Mouse (Mus musculus): Measurements from ENCODE around the gene Ank3. TPM values are rescaled to one million over a fixed set of nuclear protein-coding genes. Genes with fewer than 3 reads are reported as not detected.

Ank3 gene
- total RNA-seq, 2 experiments from 2014 or later, result 525 to 540 TPM

- DNase-seq (ENCODE audit: extremely low spot score in 1 of 2, low spot score in 2 of 2), result no peak
- intact Hi-C loops (cut with DNase I), result no loop called here
Measured at GRCm38 (mm10) chr10:69527318-69527717, 128.7 kb downstream of the Ank3 start.

DNA sequence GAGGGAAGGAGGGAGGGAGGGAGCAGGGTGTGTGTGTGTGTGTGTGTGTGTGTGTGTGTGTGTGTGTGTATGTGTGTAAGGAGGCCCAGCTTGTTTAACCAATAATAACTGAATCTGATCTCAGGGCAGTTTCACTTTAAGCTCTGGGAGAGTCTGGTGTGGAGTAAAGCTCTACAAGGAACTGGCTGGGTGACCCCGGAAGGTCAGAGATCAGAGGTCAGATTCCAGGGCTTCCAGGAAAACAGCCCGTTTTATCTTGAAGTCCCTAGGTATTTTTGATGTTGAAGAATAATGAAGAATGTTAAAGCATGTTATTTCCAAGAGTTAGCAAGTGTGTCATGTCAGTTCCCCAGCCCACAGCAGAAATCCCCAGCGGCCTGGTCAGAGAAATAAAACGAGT is 130.2 kb downstream of the Ank3 start:
- DNase-seq (ENCODE audit: extremely low spot score in 1 of 2, low spot score in 2 of 2), result no peak
- intact Hi-C loops (cut with DNase I), result no loop called here

DNA sequence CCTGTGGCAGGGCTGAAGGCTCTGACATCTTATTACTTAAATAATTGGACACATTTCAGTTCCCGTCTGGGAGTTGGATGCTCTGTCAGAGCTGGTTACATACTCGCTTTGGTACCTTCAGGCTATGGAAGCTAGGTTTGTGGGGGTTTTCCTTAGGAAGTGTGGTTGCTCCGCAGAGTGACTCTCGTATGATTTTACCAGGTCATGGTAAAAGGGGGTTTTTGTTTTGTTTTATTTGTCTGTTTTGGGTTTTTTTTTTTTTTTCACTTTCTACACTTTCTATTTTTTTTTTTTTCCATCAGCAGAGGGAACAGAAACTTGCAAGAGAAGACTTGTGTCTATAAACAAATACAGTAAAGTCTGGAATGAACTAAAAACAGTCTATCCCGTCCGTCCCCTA is 131.8 kb downstream of the Ank3 start:
- DNase-seq (ENCODE audit: extremely low spot score in 1 of 2, low spot score in 2 of 2), result no peak
- intact Hi-C loops (cut with DNase I), result loop anchor here (5.0 to 10.0 kb wide), 3 partner anchors 63 to 124 kb away; no protein-coding TSS in a partner anchor

DNA sequence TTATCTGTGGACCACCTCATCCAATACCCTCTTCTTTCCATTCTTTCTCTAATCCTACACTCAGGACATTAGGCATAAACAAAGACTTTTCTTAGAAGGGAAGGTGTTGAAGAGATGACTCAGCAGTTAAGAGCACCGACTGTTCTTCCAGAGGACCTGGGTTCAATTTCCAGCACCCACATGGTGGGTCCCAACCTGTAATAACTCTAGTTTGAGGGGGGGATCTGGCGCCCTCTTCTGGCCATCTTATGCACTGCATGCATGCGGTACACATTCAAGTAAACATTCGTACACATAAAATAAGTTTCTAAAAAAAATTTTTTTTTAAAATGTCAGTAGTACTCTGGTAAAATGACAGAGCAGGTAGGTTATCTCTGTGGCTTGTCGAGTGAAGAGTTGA is 133.0 kb downstream of the Ank3 start:
- intact Hi-C loops (cut with DNase I), result loop anchor here (5.0 to 10.0 kb wide), 3 partner anchors 64 to 123 kb away; no protein-coding TSS in a partner anchor
- no peak for DNase-seq (ENCODE audit: extremely low spot score in 1 of 2, low spot score in 2 of 2)

DNA sequence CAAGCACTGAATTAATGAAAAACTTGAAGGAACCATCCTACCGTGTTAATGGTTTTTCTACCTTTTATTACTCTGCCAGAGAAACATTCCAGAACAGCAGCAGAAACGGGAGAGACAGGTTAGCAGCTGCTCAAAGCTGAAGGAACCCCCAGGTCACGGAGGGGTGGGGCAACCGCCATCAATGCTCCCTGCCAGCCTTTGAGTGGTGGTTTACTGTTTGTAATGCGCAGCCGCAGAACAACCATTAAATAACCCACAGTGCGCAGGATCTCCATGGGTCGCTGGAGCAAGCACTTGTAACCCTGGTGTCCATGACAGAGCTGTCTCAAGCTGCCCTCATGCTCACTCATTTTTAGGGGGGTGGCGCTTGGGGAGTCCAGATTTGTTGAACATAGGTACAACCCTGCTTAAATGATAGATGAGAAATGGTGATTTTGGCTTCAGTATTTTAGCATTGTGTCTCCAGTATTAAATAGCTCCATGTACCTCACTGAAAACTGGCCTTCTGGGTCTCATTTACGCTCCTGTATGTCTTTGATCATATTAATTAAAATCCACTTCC is 133.7 kb downstream of the Ank3 start:
- intact Hi-C loops (cut with DNase I), result loop anchor here (5.0 to 10.0 kb wide), 3 partner anchors 65 to 123 kb away; no protein-coding TSS in a partner anchor

DNA sequence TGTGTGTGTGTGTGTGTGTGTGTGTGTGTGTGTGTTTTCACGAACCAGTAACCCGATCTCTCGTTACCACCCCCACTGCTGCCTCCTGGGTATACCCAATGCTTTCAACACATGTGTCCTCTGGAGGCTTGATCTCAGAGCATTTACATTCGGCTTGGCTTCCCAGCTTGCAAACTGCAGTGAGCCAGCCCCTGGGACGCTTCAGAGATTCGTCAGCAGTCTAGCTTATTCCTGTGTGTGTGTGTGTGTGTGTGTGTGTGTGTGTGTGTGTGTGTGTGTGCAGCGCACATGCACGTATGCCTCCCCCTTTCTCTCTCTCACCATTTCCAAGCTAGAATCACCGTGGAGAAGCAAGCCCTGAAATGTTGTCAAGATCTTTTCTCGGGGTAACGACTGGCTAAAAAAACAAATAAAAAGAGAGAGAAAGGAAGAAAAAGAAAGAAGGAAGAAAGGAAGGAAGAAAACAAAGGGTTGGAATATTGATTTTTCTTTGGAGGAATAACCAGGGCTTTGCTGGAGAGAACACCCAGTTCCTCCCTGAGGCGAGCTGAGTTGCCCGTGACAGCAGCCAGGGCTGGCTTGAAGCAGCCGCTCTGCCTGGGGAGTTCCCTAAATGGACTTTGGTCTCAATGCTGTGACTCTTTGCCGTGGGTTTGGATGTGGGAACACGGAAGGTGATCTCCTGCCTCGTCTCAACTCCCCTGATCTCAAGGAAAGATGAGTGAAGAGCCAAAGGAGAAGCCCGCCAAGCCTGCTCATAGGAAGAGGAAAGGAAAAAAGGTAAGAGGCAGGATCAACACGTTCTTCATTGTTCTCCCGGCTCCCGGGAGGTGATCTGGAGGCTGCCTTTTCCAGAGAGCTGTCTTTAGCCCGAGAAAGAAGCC is 135.2 kb downstream of the Ank3 start:
- intact Hi-C loops (cut with DNase I), result loop anchor here (5.0 to 10.0 kb wide), 3 partner anchors 66 to 121 kb away; no protein-coding TSS in a partner anchor
- DNase-seq (ENCODE audit: extremely low spot score in 1 of 2, low spot score in 2 of 2), result peak; percentile 66 to 75

More for the DNA sequence above, 133.7 kb downstream of the Ank3 start:
- DNase-seq (ENCODE audit: extremely low spot score in 1 of 2, low spot score in 2 of 2), result no peak

- intact Hi-C loops (cut with DNase I), result loop anchor here (5.0 to 10.0 kb wide), 4 partner anchors 38 to 120 kb away; no protein-coding TSS in a partner anchor
- no peak for DNase-seq (ENCODE audit: extremely low spot score in 1 of 2, low spot score in 2 of 2)
Measured at GRCm38 (mm10) chr10:69534716-69535115, 136.1 kb downstream of the Ank3 start.

DNA sequence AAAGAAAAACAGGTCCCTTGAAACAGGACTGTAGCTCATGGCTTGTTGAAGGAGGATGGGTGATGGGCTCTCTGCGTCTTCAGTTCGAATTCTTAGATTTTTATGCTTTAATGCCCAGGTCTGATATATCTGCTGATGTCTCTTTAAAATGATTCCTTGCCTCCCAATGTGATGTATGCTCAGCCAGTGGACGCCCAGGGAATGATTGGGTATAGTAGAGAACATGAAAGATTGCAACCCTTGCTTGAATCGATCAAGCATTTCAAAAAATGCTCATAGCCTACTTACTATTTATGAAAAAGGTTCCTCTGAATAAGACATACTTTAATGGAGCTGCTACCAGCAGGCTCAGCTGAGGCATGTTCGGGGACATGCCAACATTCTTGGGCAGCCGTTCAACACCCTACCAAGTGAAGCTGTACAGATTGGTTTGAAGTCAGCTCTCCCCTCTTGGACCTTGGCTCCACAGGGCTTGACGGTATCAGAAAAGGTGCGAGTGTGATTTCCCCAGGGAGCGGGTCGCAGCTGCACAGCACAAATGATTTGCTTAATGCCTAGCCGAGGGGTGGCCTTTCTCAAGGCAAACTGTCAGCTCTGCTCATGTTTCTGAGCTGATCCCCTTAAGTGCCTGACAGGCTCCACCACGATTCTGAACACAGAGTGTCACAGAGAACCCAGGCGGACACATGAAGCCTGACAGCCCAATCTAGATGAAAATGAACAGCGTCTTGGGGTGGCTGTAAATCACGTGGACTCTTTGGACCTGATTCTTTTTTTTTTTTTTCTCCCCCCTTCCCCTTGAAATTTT is 136.8 kb downstream of the Ank3 start:
- intact Hi-C loops (cut with DNase I), result loop anchor here (5.0 to 10.0 kb wide), 2 partner anchors 37 to 119 kb away; no protein-coding TSS in a partner anchor

DNA sequence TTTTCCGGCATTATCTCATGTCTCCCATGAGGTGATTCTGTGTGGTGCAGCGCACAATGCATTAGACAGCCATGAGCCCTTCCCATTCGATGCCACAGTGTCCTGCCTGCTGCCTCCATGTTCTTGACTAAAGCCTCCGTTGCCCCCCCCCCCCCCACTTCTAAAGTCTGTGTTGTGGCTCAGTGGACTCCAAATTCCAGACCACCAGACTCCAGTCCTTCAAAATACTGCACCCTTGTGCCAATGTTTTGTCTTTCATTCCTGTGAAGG is 137.3 kb downstream of the Ank3 start:
- DNase-seq (ENCODE audit: extremely low spot score in 1 of 2, low spot score in 2 of 2), result no peak
- intact Hi-C loops (cut with DNase I), result loop anchor here (5.0 to 10.0 kb wide), 2 partner anchors 36 to 119 kb away; no protein-coding TSS in a partner anchor

More for the DNA sequence above, 136.8 kb downstream of the Ank3 start:
- DNase-seq (ENCODE audit: extremely low spot score in 1 of 2, low spot score in 2 of 2), result peak; percentile 26 to 39

DNA sequence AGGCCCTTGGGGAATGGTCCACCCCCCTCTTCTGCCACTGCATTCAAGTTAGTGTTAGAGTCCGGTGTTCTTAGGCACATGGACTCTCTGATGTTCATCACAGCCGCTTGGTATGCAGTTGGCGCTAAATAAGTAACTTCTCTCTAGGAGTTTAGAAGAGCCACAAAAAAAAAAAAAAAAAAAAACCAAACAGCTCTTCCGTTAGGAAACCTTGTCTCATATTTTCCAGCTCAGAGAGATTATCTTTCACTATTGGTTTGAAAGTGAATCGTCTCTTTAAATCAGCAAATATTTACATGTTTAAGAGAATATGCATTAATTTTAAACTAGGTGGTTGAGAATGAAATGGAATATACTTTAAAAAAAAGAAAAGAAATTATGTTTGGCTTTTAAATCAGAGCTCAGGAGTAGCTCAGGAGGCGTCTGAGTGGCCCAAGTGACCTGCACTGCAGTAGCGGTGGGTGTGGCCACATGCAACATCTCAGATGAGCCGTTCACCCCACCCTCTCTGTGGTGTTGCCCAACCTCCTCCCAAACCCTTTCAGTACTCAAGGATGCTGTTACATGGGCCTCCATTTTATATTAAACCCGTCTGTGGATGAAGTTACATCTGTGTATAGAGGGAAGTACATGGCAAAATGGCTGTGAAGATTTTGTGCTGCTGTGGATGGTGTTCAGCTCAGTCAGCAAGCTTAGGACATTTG is 138.0 kb downstream of the Ank3 start:
- intact Hi-C loops (cut with DNase I), result loop anchor here (5.0 to 10.0 kb wide), 2 partner anchors 36 to 118 kb away; no protein-coding TSS in a partner anchor
- no peak for DNase-seq (ENCODE audit: extremely low spot score in 1 of 2, low spot score in 2 of 2)

- intact Hi-C loops (cut with DNase I), result loop anchor here (5.0 to 10.0 kb wide), 2 partner anchors 34 to 117 kb away; no protein-coding TSS in a partner anchor
- DNase-seq (ENCODE audit: extremely low spot score in 1 of 2, low spot score in 2 of 2), result no peak
Measured at GRCm38 (mm10) chr10:69538236-69538635, 139.7 kb downstream of the Ank3 start.

DNA sequence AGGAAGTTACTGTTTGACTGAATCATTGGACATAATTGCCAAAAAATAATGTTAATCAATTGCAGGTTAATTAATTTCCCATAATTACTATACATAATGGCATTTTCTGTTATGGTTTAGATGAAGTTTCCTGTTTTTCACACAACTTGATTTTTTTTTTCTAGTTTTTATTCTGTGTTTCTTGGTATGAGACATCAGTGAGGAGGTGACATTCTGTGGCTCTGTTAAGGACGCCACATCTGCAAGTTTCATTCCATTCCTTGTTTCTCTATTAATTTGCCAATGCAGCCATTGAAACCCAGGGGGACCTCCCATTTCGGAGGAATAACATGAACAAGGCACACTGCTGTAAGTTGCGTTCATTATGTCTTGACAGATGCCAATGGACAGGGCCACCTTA is 143.9 kb downstream of the Ank3 start:
- DNase-seq (ENCODE audit: extremely low spot score in 1 of 2, low spot score in 2 of 2), result no peak
- intact Hi-C loops (cut with DNase I), result no loop called here

- intact Hi-C loops (cut with DNase I), result no loop called here
Measured at GRCm38 (mm10) chr10:69543876-69544620, 145.5 kb downstream of the Ank3 start.

GRCm38 (mm10) chr10:69544653-69545052 is 146.1 kb downstream of the Ank3 start:
- intact Hi-C loops (cut with DNase I), result no loop called here
- DNase-seq (ENCODE audit: extremely low spot score in 1 of 2, low spot score in 2 of 2), result no peak

More at GRCm38 (mm10) chr10:69543876-69544620, 145.5 kb downstream of the Ank3 start:
- DNase-seq (ENCODE audit: extremely low spot score in 1 of 2, low spot score in 2 of 2), result no peak

DNA sequence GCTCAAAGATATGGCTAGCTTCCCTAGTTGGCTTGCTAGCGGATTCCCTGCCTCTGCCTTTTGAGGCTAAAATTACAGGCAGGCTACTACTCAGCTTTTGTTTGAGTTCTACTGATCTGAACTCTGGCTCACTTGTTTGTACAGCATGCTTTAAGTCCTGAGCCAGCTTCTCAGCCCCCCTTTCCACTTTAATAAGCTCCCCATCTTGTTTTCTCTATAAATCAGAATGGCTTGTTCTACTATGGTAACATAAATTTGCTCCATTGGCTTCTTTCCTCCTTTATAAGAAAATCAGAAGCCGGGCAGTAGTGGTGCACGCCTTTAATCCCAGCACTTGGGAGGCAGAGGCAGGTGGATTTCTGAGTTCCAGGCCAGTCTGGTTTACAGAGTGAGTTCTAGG is 147.4 kb downstream of the Ank3 start:
- DNase-seq (ENCODE audit: extremely low spot score in 1 of 2, low spot score in 2 of 2), result no peak
- intact Hi-C loops (cut with DNase I), result no loop called here

DNA sequence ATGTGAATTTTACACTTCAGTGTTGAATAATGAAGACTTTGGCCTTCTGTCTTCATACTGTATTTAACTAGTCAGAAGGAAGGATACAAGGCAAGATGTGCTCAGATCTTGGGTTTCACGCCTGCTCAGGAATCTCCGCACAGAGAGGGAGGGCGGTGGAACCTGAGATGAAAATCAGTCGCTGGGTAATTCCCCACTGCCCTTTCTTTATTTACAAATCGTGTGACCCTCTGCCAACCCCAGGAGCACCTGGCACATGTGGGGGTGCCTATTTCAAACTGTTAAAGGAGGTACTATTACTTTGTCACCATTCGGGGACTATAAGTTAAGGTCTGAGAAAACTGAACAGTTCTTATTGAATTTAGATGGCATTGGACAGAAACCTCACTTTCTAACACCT is 148.1 kb downstream of the Ank3 start:
- intact Hi-C loops (cut with DNase I), result no loop called here
- no peak for DNase-seq (ENCODE audit: extremely low spot score in 1 of 2, low spot score in 2 of 2)

DNA sequence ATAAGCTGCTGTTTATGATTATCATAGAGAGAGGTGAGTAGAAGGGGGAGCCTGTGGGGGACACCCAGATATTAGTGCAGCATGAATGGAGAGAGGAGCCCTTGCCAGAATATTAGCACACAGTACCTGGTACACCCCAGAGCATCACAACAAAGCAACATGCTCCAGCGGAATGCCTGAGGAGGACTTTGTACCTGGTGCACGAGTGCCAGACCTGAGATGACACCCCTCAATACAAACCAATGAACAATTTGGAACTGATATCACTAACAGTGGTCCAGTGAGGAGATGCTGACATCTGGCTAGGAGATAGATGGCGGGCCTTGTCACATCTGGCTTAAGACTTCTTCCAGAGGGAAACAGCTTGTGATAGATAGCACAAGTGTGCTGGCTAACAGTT is 150.2 kb downstream of the Ank3 start:
- no peak for DNase-seq (ENCODE audit: extremely low spot score in 1 of 2, low spot score in 2 of 2)
- intact Hi-C loops (cut with DNase I), result no loop called here

DNA sequence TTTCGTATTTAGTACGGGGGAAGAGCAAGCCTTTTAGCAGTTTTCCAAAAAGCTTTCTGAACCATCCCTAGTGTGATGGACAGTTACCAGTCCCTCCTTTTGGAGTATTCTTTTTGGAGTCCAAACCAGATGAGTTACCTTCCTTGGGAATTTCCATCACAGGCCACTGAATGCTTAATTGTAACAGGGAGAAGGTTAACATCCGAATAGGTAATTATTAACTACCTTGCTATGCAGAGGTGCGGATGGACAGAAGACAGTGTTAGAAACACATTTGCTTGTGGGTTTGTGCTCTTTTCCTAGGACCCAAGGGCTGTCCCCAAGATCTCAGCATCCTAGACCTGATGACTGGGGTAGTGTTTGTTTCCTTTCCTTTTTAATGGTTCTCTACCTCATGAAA is 150.6 kb downstream of the Ank3 start:
- DNase-seq (ENCODE audit: extremely low spot score in 1 of 2, low spot score in 2 of 2), result no peak
- intact Hi-C loops (cut with DNase I), result no loop called here
